Mouse (Mus musculus): ENCODE results near the gene Abt1. TPM values are rescaled to one million over a fixed set of nuclear protein-coding genes. Genes with fewer than 3 reads are reported as not detected.
A peak's percentile ranks its signal among the peaks of the same experiment; 100 is the strongest.

Gene Abt1
- 13.4 and 14.5 TPM in 2 replicates for polyA plus RNA-seq (2016; fragmentation: Nextera tagmentation; extraction: Ambion mirVana)

DNA sequence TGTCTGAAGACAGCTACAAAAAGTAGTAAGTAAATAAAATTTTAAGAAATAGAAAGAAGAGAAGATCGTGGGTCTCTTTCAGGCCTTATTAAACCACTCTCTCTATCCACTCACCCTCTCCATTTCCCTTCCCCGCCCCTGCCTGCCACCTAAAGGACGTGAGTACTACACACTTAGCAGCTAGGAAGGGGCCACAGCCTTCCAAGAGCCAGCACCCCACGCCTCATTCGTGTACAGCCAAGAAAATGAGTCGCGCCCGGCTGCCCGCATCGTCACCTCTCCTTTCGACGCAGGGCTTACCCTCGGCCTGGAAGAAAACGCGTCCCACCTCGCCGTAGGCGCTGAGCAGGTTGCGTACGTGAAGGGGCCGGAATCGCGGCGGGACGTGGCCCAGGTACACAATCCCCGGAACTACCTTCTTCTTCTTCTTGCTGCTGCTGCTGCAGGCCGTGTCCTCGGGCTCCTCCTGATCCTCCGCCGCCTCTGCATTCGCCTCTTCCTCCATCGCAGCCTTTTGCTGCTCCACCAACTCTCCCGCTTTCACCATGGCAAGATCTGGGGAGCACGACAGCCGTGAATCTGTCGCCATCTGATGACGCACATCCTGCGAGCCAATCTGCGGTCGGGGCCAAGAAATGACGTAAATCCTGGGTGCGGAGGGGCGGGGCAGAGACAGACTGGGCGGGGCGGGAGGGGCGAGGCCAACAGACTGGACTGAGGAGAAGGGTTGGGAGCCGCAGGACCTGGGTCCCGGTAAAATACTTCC is at the start of gene Abt1:
Gene Abt1 (minus strand): TSS at position 581 of the 766 bp plus-strand sequence.
- Histone ChIP-seq H3K4me3 (peak within 1 kb of the TSS; percentile 96), H3K36me3 (peaks cover 40% of the 10 kb centered on the region), H3K27ac (peak within 1 kb of the TSS; percentile 86), H3K27me3 (ENCODE audit: insufficient read depth, poor library complexity, severe bottlenecking) (no peaks in the 10 kb centered on the region), H3K4me1 (replicated peaks) (peaks cover 17% of the 10 kb centered on the region), H3K9me3 (no peaks in the 10 kb centered on the region)
- peak; percentile 95 for DNase-seq (ENCODE audit: low spot score)
- under 1% methylated on average over 48 of the region's 48 CpGs for WGBS

- H3K4me3 ChIP-seq: no peak overlapping the region
- H3K36me3 ChIP-seq: no peaks in the 10 kb centered on the region
- 2% methylated on average over 9 of the region's 9 CpGs for WGBS
- H3K9me3 ChIP-seq: no peaks in the 10 kb centered on the region
- H3K27ac ChIP-seq: no peak overlapping the region
- DNase-seq (ENCODE audit: low spot score): peak; percentile 83
- H3K4me1 ChIP-seq (replicated peaks): peaks cover 35% of the 10 kb centered on the region
- peaks cover 17% of the 10 kb centered on the region; the same call in 1 of the 2 replicates for H3K27me3 ChIP-seq (ENCODE audit: insufficient read depth, poor library complexity, severe bottlenecking)
Observed at GRCm38 (mm10) chr13:23466911-23467310, 43.2 kb upstream of the Abt1 start.

DNA sequence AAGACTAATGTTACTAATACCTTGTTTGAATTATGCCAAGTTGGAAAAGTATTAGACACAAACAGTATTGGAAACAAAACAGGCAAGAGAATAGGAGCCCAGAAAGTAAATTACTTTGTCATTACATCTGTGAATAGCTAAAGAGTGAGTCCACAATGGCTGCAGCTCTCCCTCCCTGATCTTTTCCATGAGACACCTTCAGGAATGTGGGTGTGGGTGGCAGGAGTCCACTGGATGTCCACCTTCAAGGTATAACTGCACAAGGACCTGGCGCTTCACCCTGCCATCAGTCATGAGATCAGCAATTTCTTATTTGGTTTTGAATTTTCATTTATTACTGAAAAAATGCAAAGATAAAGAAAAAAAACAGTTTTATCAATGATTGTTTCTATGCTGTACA is 42.6 kb upstream of the Abt1 start:
- H3K27ac ChIP-seq: no peak overlapping the region
- peaks cover 20% of the 10 kb centered on the region; the same call in 1 of the 2 replicates for H3K27me3 ChIP-seq (ENCODE audit: insufficient read depth, poor library complexity, severe bottlenecking)
- no peak for DNase-seq (ENCODE audit: low spot score)
- peaks cover 32% of the 10 kb centered on the region for H3K4me1 ChIP-seq (replicated peaks)
- 58% methylated on average over 1 of the region's 1 CpGs for WGBS
- H3K4me3 ChIP-seq: peak overlapping the region; percentile 66
- no peaks in the 10 kb centered on the region for H3K36me3 ChIP-seq
- no peaks in the 10 kb centered on the region for H3K9me3 ChIP-seq

DNA sequence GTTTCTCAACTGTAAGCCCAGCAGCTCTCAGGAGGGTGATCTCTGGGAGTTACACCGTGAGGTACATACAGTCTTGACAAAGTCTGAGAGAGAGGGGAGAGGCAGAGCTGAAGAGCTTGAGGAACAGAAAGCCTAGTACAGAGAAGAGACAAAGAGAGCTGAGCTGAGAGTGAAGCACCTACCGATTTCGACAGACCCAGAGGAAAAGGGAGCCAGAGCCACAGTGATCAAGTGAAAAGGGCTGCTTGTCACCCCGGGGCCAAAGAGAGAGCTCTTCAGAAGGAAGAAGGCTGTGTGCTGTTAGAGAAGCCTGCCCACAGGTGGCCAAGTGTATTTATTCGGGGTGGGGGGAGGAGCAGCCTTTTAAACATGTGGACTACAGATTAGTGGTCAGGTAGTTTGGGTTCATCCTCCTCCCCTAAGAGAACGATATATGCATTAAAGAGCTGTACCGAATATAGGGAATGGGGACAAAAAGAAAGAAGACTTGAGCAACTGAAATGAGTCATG is 42.0 kb upstream of the Abt1 start, which contains the start of gene Btn1a1:
Gene Btn1a1 (minus strand): TSS at position 302 of the 510 bp plus-strand sequence.
- 2% methylated on average over 7 of the region's 7 CpGs for WGBS
- Histone ChIP-seq H3K27me3 (ENCODE audit: insufficient read depth, poor library complexity, severe bottlenecking) (peaks cover 27% of the 10 kb centered on the region; the same call in 1 of the 2 replicates), H3K27ac (no peak within 1 kb of the TSS; the same call in 1 of the 2 replicates), H3K36me3 (no peaks in the 10 kb centered on the region), H3K9me3 (no peaks in the 10 kb centered on the region), H3K4me3 (peak within 1 kb of the TSS; percentile 66), H3K4me1 (replicated peaks) (peaks cover 29% of the 10 kb centered on the region)
- peak; percentile 32 for DNase-seq (ENCODE audit: low spot score)

DNA sequence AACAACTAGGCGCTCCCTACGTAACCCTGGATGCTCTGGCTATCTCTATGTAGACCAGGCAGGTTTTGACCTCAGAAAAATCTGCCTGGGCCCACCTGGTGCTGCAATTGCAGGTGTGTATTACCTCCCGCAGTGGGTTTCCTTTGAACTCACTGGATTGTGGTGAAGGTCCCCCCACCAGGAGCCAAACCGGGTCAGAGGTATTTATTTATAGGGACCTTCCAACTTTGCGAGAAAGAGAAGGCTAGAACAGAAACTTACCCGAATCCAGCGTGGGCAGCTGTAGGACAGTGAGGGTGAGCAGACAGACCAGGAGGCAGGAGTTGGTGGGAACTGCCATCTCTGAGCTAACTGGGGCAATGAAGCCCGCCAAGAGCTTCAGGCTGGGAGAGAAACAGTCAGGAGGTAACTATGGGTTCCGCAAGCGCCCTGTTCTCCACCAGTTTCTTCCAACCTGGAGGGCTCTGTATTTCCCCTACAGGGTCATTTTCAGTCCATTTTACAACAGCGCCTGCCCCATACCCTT is 41.2 kb upstream of the Abt1 start:
- Histone ChIP-seq H3K4me1 (replicated peaks) (peaks cover 29% of the 10 kb centered on the region), H3K36me3 (no peaks in the 10 kb centered on the region), H3K27ac (no peak overlapping the region), H3K9me3 (no peaks in the 10 kb centered on the region), H3K4me3 (peak overlapping the region; percentile 66), H3K27me3 (ENCODE audit: insufficient read depth, poor library complexity, severe bottlenecking) (peaks cover 33% of the 10 kb centered on the region; the same call in 1 of the 2 replicates)
- DNase-seq (ENCODE audit: low spot score): peak; percentile 45
- under 1% methylated on average over 11 of the region's 11 CpGs for WGBS

- no peaks in the 10 kb centered on the region for H3K9me3 ChIP-seq
- under 1% methylated on average over 29 of the region's 29 CpGs for WGBS
- H3K27me3 ChIP-seq (ENCODE audit: insufficient read depth, poor library complexity, severe bottlenecking): peaks cover 37% of the 10 kb centered on the region
- H3K4me3 ChIP-seq: peak overlapping the region; percentile 66
- peak; percentile 67 for DNase-seq (ENCODE audit: low spot score)
- peak overlapping the region; percentile 59; the same call in 1 of the 2 replicates for H3K27ac ChIP-seq
- peaks cover 33% of the 10 kb centered on the region for H3K4me1 ChIP-seq (replicated peaks)
- H3K36me3 ChIP-seq: no peaks in the 10 kb centered on the region
Observed at GRCm38 (mm10) chr13:23464224-23464637, 40.6 kb upstream of the Abt1 start.

- under 1% methylated on average over 21 of the region's 21 CpGs for WGBS
- DNase-seq (ENCODE audit: low spot score): peak; percentile 90
- H3K36me3 ChIP-seq: no peaks in the 10 kb centered on the region
- H3K9me3 ChIP-seq: no peaks in the 10 kb centered on the region
- peaks cover 39% of the 10 kb centered on the region for H3K4me1 ChIP-seq (replicated peaks)
- peak overlapping the region; percentile 66 for H3K4me3 ChIP-seq
- H3K27me3 ChIP-seq (ENCODE audit: insufficient read depth, poor library complexity, severe bottlenecking): peaks cover 43% of the 10 kb centered on the region
- H3K27ac ChIP-seq: peak overlapping the region; percentile 59; the same call in 1 of the 2 replicates
Observed at GRCm38 (mm10) chr13:23463381-23464223, 39.9 kb upstream of the Abt1 start.

- Histone ChIP-seq H3K4me3 (no peak overlapping the region), H3K36me3 (no peaks in the 10 kb centered on the region), H3K27me3 (ENCODE audit: insufficient read depth, poor library complexity, severe bottlenecking) (peaks cover 51% of the 10 kb centered on the region), H3K4me1 (replicated peaks) (peaks cover 42% of the 10 kb centered on the region), H3K27ac (no peak overlapping the region), H3K9me3 (no peaks in the 10 kb centered on the region)
- no peak for DNase-seq (ENCODE audit: low spot score)
Observed at GRCm38 (mm10) chr13:23462669-23463068, 39.0 kb upstream of the Abt1 start.

DNA sequence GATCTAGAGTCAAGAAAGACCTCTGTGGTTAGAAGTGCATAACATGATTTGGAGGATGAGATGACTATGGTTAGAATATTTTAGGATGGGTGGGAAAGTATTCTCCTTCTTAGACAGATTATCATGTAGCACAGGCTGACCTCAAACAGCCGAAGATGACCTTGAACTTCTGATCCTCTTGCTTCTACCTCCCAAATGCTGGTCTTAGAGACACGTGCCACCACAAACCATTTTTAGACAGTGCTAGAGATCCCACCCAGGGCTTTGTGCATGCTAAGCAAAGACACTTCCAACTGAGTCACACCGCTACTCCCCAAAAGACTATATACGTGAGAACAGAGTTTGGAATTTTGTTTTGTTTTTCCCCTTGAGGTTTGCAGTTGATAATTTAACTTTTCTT is 38.4 kb upstream of the Abt1 start:
- H3K27me3 ChIP-seq (ENCODE audit: insufficient read depth, poor library complexity, severe bottlenecking): peaks cover 57% of the 10 kb centered on the region
- no peaks in the 10 kb centered on the region for H3K36me3 ChIP-seq
- DNase-seq (ENCODE audit: low spot score): no peak
- 77% methylated on average over 4 of the region's 4 CpGs for WGBS
- peaks cover 42% of the 10 kb centered on the region for H3K4me1 ChIP-seq (replicated peaks)
- no peak overlapping the region for H3K4me3 ChIP-seq
- no peak overlapping the region for H3K27ac ChIP-seq
- no peaks in the 10 kb centered on the region for H3K9me3 ChIP-seq

DNA sequence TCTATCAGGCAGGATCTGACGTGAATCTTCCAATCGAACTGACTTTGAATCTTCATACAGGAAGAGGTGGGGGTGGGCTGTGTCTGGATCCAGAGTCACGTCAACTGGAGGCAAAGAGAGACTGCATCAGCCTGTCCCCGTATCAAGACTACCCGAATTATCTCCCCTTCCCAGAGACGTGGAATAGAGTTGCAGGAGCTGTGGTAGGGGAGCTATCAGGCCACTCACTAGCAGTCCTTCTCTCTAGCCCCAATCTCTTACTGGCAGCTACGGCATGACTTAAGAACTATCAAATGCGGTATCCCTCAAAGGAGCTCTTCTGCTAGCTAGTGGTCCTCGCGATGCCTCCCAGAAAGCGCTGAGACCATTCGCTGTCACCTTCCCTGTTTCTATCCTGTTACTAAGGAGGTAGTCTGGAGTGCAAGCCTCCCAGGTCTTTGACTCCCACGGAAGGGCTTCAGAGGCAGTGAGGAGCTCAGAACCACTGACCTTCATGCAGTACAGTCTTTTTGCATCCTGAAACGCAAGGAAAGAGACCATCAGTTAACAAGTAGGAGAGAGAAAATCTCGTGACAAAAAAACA is 35.7 kb upstream of the Abt1 start:
- no peaks in the 10 kb centered on the region for H3K9me3 ChIP-seq
- H3K4me3 ChIP-seq: peak overlapping the region; percentile 32
- peaks cover 46% of the 10 kb centered on the region for H3K27me3 ChIP-seq (ENCODE audit: insufficient read depth, poor library complexity, severe bottlenecking)
- WGBS: 16% methylated on average over 15 of the region's 15 CpGs
- DNase-seq (ENCODE audit: low spot score): no peak
- H3K4me1 ChIP-seq (replicated peaks): peaks cover 20% of the 10 kb centered on the region
- H3K36me3 ChIP-seq: no peaks in the 10 kb centered on the region
- peak overlapping the region; percentile 23; the same call in 1 of the 2 replicates for H3K27ac ChIP-seq

GRCm38 (mm10) chr13:23453926-23454325 is 30.3 kb upstream of the Abt1 start:
- WGBS: under 1% methylated on average over 9 of the region's 9 CpGs
- H3K36me3 ChIP-seq: no peaks in the 10 kb centered on the region
- DNase-seq (ENCODE audit: low spot score): no peak
- peak overlapping the region; percentile 78 for H3K27ac ChIP-seq
- peaks cover 6% of the 10 kb centered on the region; the same call in 1 of the 2 replicates for H3K4me1 ChIP-seq (replicated peaks)
- H3K4me3 ChIP-seq: peak overlapping the region; percentile 59
- H3K9me3 ChIP-seq: no peaks in the 10 kb centered on the region
- peaks cover 20% of the 10 kb centered on the region for H3K27me3 ChIP-seq (ENCODE audit: insufficient read depth, poor library complexity, severe bottlenecking)

DNA sequence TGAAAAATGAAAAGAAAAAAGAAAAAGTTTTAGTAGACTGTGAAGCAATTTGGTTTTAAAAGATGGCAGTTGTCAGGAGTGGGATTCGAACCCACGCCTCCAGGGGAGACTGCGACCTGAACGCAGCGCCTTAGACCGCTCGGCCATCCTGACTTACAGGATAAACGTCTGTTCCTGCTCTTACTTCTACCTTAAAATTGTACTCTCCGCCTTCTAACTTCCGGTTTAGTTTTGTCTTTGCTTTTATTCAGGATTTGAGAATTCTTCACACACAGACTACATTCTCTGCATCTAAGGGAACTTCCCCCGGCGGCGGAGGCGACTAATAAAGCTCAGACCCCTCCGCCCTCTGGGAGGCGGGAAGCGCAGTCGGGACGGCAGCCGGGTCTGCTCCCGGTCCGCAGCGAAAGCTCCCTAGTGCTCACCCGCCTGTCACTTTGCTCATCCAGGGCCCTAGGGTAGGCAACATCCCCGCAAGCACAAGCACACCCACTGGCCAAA is 29.7 kb upstream of the Abt1 start:
- Histone ChIP-seq H3K27ac (peak overlapping the region; percentile 78), H3K9me3 (no peaks in the 10 kb centered on the region), H3K4me1 (replicated peaks) (peaks cover under 1% of the 10 kb centered on the region; the same call in 1 of the 2 replicates), H3K4me3 (peak overlapping the region; percentile 59), H3K36me3 (no peaks in the 10 kb centered on the region), H3K27me3 (ENCODE audit: insufficient read depth, poor library complexity, severe bottlenecking) (peaks cover 15% of the 10 kb centered on the region)
- DNase-seq (ENCODE audit: low spot score): peak; percentile 76
- WGBS: under 1% methylated on average over 25 of the region's 25 CpGs

Measured in hindbrain, embryonic 10.5 days (tissue).